Mouse (Mus musculus) 416B (cell line): ENCODE data around the gene Zpld1.

Experiments used
- DNase-seq: peaks from one replicate; pipeline ENCODE4 v3.0.0; 2011; ENCODE audit warnings: low read depth

The Zpld1 gene

DNA sequence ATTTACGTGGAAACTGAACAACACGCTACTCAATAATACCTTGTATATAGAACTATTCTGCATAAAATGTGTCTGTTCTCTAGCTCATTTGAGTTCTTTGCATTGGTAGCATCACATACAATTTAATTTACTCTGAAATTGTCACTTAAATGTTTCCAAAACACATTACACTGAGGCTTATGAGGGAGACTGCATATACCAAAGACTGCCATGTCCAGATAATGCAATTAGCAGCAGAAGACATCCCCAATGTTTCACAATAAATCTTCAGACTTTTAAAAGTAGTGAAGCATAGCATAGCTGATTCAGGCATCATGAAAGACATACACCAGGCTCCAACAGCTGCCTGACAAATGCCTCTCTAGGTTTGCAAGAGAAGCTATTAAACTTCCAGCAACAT is at the start of gene Zpld1:
TSS of gene Zpld1 (minus strand) at position 101 of the 400 bp plus-strand sequence.
- DNase-seq, result no peak

DNA sequence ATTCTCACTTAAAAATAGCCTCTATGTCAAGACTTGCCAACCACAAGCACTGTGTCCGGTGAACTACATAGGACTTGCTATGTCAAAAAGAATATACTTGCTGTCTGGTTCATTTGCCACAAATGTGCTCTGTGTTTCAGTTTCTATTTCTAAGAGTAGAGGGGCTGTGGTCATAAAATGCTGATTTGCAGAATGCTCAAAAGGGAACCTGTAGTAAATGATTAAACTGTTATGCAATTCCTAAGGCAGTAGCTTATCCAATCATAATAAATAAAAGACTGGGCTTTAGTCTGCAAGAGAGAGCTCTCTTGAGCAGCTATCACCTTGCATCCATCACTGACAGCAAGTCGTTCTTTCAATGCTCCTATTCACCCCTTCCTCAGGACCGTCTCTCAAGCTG is 47.9 kb upstream of the Zpld1 start:
- no peak for DNase-seq

DNA sequence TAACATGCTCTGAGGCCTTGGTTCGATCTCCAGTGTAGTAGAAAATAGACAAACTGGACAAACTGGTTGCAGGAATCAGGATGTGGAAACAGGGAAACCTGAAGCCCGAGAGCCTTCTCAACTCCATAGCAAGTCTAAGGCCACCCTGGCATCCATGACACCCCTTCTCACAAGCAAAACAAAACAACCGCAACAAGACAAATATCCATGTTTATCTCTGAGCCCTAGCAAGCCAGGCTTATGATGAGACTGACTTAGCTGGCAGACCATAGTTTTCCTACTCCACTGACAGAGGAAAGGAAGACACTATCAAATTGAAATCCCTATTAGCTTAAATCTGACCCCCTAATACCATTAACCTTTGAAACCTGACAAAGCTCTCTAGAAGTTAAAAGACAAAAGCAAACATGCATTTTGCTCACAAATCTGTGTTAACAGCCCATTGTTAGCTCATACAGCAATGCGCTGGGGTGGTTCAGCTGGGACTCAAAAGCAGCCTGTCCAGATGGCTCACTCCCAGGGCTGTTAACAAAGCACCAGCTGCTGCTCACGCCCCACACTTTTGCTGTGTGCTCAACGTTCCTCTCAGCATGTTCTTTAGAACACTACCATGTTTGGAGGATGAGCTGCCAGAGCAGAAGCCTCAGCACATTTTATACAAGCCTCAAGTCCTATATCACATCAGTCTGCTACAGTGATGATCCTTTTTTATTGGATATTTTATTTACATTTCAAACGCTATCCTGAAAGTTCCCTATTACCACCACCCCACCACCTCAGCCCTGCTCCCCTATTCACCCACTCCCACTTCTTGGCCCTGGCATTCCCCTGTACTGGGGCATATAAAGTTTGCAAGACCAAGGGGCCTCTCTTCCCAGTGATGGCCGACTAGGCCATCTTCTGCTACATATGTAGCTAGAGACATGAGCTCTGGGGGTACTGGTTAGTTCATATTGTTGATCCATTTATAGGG is 24.0 kb upstream of the Zpld1 start:
- DNase-seq, result no peak

DNA sequence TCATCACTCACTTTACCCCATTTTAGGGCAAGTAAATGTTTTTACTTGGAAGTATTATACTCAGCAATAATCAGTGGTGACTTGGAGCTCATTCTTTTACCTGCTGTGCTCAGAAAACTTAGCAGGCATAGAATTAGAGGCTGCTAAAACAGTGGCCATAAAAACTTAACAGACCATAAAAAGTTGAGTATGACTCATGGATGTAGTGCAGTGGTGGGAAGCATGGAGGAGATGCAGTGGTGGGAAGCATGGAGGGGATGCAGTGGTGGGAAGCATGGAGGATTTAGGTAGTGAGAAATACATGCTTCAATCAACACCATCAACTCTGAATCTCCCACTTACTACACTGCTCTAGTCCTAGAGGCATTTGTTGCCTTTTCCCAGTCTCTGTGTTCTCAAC is 19.2 kb upstream of the Zpld1 start:
- DNase-seq, result no peak

DNA sequence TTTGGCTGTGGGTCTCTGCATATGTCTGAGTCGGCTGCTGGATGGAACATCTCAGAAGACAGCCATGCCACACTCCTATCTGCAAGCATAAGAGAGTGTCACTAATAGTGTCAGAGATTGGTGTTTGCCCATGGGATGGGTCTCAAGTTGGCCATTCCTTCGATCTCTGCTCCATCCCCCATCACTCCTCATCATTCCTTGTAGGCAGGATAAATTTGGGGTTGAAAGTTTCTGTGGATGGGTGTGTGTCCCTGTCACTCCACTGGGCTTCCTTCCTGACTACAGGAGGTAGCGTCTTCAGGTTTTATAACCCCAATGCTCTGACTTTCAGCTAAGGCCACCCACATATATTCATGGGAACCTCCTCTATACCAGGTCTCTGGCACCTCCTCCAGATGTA is 14.3 kb upstream of the Zpld1 start:
- DNase-seq, result no peak

DNA sequence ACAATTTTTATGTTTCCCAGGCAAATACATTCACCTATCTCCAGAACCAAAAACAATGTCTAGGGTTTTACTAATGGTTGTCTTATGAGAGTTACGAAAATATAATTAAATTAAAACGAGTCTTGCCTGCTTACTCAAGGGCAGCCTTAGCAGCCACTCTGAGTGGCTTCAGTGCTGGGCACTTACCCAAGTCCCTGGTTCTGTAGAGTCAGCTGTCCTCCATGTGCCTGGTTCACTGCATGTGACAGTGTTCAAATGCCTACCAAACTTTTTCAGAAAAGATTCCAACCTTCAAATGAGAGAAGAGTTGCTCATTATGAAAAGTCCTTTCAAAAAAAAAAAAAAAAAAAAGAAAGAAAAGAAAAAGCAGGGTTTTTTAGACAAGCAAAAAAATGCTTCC is 15.1 kb downstream of the Zpld1 start:
- DNase-seq, result no peak

DNA sequence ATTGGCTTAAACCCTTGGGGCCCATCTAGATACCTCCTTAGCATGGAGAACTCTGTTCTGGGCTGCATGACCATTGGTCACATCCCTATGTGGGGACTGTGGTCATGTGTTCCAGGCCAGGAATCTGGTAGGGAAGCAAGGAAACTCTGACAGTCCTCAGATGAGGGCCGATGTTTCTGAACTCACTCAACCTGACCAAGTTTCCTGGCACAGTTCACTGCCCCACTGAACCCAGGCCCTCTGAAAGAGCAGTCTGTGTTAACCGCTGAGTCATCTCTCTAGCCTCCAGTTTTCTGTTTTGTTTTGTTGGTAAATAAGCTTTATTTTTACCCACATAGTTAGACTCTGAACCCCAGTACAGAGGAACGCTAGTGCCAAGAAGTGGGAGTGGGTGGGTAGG is 20.3 kb downstream of the Zpld1 start:
- DNase-seq, result no peak

DNA sequence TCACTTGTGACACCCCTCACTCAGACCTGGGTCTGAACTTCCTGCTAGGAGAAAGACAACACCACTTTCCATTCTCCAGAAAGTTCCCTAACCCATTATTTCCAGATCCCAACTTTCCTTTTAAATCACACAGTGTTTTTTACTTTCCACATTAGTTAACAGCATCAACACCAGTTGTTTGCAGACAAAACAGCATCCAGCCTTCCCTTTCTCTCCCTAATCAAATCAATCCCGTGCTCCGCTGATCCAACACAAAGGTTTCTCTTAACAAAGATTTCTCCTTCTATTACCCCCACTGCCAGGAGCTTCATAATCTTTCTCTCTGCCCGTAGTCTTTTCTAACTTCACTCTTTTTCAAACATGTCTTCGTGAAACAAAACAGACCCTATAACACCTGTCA is 32.5 kb downstream of the Zpld1 start:
- no peak for DNase-seq

DNA sequence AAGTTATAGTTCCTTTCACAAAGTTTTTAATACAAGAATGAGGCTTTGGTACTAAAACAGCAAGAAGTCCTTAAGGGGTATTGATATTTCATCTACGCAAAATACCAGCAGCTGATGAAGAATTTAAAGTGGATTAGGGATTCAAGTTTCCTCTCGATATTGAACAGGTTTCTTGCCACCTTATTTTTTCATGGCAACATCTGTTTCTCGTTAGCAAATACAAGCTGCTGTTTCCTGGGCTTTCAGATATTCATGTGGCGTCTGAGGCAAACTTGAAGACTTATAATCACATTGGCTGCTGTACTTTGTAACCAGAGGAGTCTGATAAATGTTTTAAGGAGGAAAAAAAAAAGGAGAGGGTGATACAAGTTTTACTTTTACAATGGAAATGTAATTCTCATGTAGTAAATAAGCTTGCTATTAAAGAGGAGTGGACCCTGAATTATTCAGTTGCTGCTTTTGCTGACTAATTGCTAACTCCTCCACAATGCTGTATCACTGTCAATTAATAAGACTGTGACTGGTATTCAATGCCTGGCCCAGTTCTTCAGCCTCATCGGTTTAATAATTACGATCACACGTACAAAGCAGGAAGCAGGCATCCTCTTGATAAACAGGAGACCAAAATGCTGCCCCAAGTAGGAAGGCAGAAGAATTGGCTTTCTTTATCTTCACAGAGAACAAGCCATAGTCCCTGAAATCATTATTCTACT is 36.8 kb downstream of the Zpld1 start:
- DNase-seq, result no peak

DNA sequence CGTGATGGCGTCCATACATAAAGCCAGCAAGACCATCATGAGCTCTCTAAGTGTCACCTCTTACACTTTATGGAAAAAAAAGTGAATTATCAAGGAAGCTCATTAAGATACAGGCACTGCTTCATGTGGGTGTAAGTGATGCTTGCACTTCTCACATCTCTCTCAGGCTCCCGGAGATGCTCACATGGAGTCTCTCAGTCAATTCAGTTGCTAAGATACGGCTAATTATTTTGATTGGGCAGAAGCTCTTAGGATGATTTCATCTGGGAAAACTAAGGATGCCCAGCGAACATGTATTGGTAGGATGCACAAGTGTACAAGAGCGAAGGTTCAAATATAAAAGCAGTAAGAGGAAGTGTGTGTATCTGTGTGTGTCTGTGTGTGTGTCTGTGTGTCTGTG is 38.1 kb downstream of the Zpld1 start:
- DNase-seq, result no peak

DNA sequence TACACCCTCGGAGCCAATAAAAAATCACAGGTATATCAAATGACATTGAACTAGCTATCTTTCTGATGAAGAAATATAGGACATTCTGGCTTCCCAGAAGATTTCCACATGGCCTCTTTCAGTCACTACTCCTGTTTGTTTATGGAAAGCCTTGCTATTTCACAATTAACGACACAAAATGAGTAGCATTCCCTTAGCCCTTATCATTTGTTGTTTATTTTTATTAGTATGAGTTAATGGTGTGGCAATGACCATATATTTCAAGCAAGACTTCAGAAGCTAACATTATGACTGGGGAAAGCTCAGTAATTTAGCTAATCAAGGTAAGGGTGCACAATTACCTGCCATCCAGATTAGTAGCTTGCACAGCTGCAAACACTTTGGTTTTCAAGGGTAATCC is 56.8 kb downstream of the Zpld1 start:
- no peak for DNase-seq

DNA sequence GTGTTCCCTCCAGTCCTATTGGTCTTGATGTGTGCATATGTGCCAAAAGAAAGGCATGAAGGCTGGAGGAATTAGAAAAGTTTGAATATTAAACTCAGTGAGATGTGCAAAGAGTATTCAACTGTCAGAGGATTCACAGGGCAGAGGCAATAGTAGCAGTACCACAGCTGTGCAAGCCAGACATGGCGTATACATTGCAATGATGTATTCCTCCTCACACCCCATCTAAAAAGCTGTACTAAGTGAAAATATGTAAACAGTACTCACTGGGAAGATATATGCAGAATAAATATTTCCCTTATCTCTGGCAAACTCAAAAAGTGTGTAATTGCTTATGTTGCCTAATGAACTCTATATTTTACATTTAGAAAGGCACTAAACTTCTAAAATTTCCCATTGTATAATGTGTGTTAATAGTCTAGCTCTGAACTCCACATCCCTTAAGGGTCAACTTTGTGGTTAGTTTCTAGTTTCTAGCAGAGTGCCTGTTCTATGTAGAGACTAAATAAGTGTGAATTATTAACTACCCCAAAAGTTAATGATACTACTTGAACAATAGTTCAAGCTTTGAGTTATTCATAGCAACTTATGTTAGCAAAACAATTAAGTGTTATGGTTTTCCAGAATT is 68.7 kb downstream of the Zpld1 start:
- no peak for DNase-seq

DNA sequence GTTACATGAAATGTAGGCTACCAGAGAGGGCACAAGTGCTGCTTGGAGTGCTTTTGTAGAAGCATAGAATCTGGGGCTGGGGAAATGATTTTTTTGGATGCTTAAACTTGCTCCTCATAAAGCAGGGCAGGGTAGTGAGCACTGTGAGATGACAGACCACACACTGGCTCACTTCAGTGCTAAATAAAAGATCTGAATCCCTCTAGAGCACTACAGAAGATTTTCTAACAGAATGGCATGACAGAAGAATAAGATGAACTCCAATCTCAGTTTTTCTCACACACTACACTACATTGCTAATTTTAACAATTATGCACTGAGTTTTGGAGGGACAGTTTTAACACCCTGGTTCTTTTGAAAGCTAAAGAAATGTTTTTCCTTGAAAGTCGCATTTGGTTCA is 93.8 kb downstream of the Zpld1 start:
- DNase-seq, result no peak

DNA sequence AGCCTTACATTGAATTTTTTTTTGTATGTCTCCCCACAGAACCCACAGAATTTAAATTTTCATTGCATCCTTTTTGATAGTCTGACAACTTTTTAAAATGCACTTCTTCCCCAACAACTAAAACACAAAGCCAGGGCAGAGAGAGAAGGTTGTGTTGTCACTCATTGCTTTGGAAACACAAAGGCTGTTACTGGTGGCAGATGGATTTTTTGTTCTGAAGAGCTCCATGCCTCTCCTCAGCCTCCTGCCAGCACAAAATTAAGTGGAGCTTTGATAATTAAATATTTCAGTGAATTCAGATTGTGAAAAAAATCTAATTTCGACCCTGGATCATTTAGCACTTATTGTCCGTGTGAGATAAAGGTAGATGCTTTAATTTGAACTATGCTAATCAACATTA is 107.4 kb downstream of the Zpld1 start:
- no peak for DNase-seq

DNA sequence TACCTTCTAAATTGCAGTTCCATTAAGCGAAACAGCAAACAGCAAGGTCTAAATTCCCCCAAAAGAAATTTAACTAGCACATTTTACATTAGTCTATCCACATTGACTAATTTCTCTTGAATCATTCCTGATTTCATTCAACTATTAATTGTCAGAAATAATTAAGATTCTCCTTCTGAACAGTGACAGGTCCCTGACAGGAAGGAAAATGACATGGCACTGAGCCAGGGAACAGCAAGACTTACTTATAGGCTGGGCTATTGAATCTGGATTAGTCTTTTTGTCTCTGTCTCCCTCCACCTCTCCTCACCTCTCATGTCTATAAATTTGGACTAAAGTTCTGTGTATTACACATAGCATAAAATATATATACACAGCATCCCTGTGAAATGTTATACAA is 112.4 kb downstream of the Zpld1 start:
- no peak for DNase-seq
